Mouse (Mus musculus) ES-E14 (cell line): ENCODE measurements around the gene Eif5a.

Experiments used
- CHD2 ChIP-seq: IDR thresholded peaks from 2 replicates; pipeline ENCODE4 v1.6.1; 2014; ENCODE audit warnings: mild to moderate bottlenecking, low read depth, low read length, inconsistent platforms
- MAFK ChIP-seq: IDR thresholded peaks from 2 replicates; pipeline ENCODE4 v1.6.1; 2014; ENCODE audit warnings: mild to moderate bottlenecking, low read depth, low read length, inconsistent platforms; ENCODE audit not compliant: insufficient read depth
- ZC3H11A ChIP-seq: IDR thresholded peaks from 2 replicates; pipeline ENCODE4 v1.6.1; 2012; ENCODE audit warnings: low read depth, mild to moderate bottlenecking, inconsistent platforms, low read length, borderline replicate concordance
- ZNF384 ChIP-seq: IDR thresholded peaks from 2 replicates; pipeline ENCODE4 v1.6.1; 2012; ENCODE audit warnings: low read depth, low read length, inconsistent platforms

DNA sequence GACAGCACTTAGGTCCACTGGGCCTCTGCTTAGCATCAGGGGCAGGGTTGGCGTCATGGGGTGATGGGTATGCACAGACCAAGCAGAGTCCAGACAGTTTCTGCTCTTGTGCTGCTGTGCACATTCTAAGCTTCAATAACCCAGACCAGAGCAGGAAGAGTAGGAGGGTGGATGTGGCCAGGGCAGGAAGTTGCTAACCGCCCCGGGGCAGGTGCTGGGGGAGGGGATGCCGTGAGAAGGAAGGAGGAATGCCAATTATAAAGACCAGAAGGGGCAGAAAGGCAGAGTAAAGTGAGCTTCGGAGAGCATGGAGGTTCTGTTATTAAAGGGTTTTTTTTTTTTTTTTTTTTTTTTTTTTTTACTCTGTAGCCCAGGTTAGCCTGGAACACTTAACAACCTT lies 27.1 kb downstream of the Eif5a start:
- no peak for TF ChIP-seq ZC3H11A
- TF ChIP-seq ZNF384, result 0 out of 2 replicates have a peak, but pooled peaks have one; percentile 28
- TF ChIP-seq MAFK, result no peak
- no peak for TF ChIP-seq CHD2
